Mouse (Mus musculus) cortical plate, adult 2 months (tissue): ENCODE results near the gene Unc45b. TPM values are rescaled to one million over a fixed set of nuclear protein-coding genes. Genes with fewer than 3 reads are reported as not detected.

ENCODE experiments used
- H3K27ac ChIP-seq: fragments of 200-500 bp; 2 replicates; pipeline ENCODE4 v1.5.1; 2012; ENCODE audit warnings: low read length, control low read depth, inconsistent platforms; ENCODE audit not compliant: insufficient read depth
- H3K4me1 ChIP-seq: fragments of 200-500 bp; 2 replicates; pipeline ENCODE4 v1.6.1; 2011; ENCODE audit warnings: low read length; ENCODE audit not compliant: control insufficient read depth, insufficient read depth
- H3K4me3 ChIP-seq: fragments of 200-500 bp; 2 replicates; pipeline ENCODE4 v1.5.1; 2011; ENCODE audit warnings: mild to moderate bottlenecking, low read length, control low read depth; ENCODE audit not compliant: insufficient read depth
- CTCF ChIP-seq: fragments of 200-500 bp; IDR thresholded peaks from 2 replicates; pipeline ENCODE4 v1.5.1; 2011; ENCODE audit warnings: mild to moderate bottlenecking, control low read depth, low read length; ENCODE audit not compliant: insufficient read depth; ENCODE audit errors: extremely low read depth
- POLR2A ChIP-seq: fragments of 200-500 bp; IDR thresholded peaks from 2 replicates; pipeline ENCODE4 v1.6.1; 2011; ENCODE audit warnings: mild to moderate bottlenecking, low read length, control low read depth; ENCODE audit not compliant: insufficient read depth; ENCODE audit errors: extremely low read depth
- polyA plus RNA-seq: library from polyadenylated mRNA; depleted of rRNA; stranded (reverse); fragments of >200 nt; gene quantifications from 2 replicates; pipeline ENCODE4 v1.2.3, GENCODE M21; 2012; rRNA removed

Unc45b gene
- polyA plus RNA-seq = 2.0 and 2.7 TPM in 2 replicates

DNA sequence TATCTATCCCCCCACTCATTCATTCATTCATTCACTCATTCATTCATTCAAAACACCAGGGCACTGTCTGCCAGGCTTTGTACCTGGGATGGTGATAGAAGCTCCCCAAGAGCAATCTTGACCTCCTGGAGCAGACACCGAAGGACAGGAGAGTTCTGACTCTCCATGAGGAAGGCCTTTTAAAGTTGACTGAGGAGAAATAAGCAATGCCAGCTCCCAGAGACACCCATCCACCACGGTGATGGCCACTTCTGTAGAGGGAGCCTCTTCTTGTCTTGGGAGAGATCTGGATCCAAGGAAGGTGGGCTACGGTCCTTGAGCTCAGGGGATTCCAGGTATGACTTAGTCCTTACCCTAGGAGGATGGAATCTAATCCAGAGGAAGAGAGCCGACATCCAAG lies at the start of gene Unc45b:
Unc45b (plus strand) TSS at position 301 of the 400 bp plus-strand sequence.
- H3K4me3 ChIP-seq = no peak within 1 kb of the TSS
- peaks cover 4% of the 10 kb centered on the region for H3K4me1 ChIP-seq
- TF ChIP-seq CTCF (no peak), POLR2A (no peak)
- H3K27ac ChIP-seq = no peak within 1 kb of the TSS

DNA sequence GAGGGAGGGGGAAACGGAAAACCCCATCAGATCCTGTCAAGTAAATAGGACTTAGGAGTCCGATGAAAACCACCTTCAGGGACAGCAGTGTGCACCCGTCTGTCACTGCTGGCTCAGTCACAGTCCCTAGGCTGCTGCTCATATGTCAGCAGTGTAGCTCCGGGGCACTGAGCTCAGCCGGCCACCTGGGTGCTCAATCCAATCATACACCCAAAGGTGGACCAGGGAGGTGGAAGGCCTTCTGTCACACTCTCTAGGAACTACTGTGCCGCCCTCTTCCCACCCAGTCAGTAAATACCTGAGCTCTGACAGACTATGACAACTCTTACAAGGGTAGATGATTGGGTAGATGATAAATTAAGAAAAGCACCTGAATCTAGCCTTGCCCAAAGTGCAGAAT lies 49.6 kb upstream of the Unc45b start:
- Histone ChIP-seq H3K4me3 (no peak overlapping the region), H3K4me1 (no peaks in the 10 kb centered on the region), H3K27ac (no peak overlapping the region)
- no peak for TF ChIP-seq CTCF
- TF ChIP-seq POLR2A = no peak

DNA sequence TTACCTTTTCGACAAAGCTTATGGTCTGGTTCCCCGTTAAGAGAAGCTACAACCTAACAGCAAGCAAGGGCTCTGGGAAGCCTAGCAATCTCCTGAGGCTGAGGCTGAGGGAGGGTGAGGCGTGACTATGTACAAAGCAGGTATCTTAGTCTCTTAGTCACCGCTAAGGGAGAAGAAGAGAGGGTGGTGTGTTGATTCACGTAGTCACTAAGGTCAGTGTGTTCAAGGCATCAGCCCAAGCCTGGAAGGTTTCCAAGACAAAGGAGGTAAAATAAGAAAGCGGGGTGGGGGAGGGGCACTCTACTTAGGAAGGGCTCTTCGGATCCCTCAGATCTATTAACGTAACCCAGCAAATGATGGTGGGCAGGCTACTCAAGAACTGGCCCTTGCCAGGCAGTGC lies 48.8 kb upstream of the Unc45b start:
- no peak for TF ChIP-seq CTCF
- TF ChIP-seq POLR2A = no peak
- Histone ChIP-seq H3K4me3 (no peak overlapping the region), H3K4me1 (no peaks in the 10 kb centered on the region), H3K27ac (no peak overlapping the region)

GRCm38 (mm10) chr11:82862638-82863037 lies 47.7 kb upstream of the Unc45b start:
- Histone ChIP-seq H3K4me3 (no peak overlapping the region), H3K27ac (no peak overlapping the region), H3K4me1 (no peaks in the 10 kb centered on the region)
- no peak for TF ChIP-seq CTCF
- TF ChIP-seq POLR2A = no peak

DNA sequence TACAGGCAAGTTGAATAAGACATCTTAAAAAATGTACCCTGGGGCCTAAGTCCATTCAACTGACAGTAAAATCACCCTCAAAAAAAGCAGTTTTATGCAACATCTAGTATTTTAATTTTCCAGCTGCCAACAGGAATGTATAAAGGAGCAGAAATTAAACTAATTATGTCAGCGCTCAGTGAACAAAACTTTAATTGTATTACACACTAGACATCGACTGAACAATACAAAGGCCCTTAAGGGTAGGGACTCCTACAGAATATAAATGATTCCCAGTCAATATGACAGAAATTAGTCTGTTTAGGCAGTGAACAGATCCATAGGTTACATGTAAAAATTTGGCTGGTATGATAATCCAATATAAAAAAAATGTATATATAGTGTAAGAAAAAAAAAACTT lies 47.3 kb upstream of the Unc45b start:
- Histone ChIP-seq H3K27ac (no peak overlapping the region), H3K4me3 (no peak overlapping the region), H3K4me1 (no peaks in the 10 kb centered on the region)
- no peak for TF ChIP-seq POLR2A

DNA sequence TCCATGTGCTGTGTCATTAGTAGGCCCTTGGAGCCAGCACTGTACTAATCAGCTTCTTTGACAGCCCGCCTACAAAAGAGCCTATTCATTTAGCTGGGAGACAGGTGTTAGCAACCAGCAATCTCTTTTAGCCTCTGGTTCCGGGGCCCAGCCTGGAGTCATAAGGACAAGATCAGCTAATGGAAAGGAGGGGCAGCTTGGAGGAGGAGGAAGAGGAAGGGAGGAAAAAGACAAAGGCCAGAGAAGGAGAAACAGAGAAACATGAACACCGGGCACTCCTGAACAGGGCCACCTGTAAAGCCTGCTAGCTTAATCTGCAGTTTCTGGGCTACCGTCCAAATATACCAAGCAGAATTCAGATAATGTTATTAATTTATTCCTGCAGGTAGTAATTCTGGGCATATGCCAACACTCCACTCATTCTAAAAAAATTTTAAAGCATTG lies 46.8 kb upstream of the Unc45b start:
- no peaks in the 10 kb centered on the region for H3K4me1 ChIP-seq
- TF ChIP-seq CTCF = no peak
- no peak for TF ChIP-seq POLR2A
- no peak overlapping the region for H3K4me3 ChIP-seq
- H3K27ac ChIP-seq = no peak overlapping the region

DNA sequence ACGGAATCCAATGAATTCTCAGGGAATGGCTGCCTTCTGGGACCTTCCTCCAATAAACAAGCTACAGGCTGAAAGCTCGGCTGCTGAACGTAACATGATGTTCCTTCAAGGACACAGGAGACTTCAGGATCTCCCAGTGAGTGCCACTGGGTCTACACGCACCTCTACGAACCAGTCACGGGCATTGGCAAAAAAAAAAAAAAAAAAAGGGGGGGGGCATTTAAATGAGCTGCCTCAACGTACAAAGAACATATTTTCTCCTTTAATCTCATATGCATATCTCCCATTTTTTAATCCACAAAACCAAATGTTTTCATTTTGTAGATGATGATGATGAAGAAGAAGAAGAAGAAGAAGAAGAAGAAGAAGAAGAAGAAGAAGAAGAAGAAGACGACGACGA lies 44.4 kb upstream of the Unc45b start:
- Histone ChIP-seq H3K27ac (no peak overlapping the region), H3K4me3 (no peak overlapping the region), H3K4me1 (no peaks in the 10 kb centered on the region)
- TF ChIP-seq POLR2A (no peak), CTCF (no peak)

DNA sequence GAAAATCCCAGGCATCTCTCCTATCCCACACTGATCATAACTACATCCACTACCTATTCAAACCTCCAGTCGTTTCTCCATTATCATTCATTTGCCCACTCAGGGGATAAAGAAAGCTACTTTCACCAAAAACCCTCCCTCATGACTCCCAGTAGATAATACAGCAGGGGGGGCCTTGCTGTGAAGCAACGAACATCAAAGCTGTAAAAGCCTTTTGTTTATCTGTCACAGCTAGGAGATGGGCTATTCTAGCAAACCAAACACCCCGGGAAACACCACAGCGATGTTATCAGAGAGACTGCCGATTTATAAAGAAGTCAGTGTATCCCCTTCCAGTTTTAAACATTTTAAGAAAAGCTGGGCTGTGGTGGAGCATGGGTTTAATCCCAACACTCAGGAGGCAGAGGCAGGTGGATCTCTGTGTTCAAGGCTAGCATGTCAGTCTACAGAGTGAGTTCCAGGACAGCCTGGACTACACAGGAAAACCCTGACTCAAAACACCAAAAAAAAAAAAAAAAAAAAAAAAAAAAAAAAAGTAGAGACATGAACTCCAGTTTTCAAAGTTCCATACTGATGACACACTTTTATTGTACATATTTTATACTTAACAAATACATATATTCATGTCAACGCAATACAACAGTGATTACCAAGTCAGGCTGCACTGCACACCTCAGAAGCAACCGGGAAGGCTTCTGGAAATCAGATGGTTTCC lies 43.3 kb upstream of the Unc45b start:
- TF ChIP-seq POLR2A (no peak), CTCF (no peak)
- no peaks in the 10 kb centered on the region for H3K4me1 ChIP-seq
- H3K4me3 ChIP-seq = no peak overlapping the region
- no peak overlapping the region for H3K27ac ChIP-seq

GRCm38 (mm10) chr11:82867956-82868355 lies 42.4 kb upstream of the Unc45b start:
- no peak for TF ChIP-seq POLR2A
- Histone ChIP-seq H3K4me1 (no peaks in the 10 kb centered on the region), H3K27ac (peak overlapping the region; percentile 59), H3K4me3 (no peak overlapping the region)

- H3K4me1 ChIP-seq = no peaks in the 10 kb centered on the region
- peak overlapping the region; percentile 57 for H3K4me3 ChIP-seq
- 0 out of 2 replicates have a peak overlapping the region, but pooled peaks have one; percentile 80 for H3K27ac ChIP-seq
- TF ChIP-seq POLR2A = no peak
- no peak for TF ChIP-seq CTCF
These were observed 40.7 kb upstream of the Unc45b start for GRCm38 (mm10) chr11:82869506-82870172.
